Mouse (Mus musculus): Measurements from ENCODE around the gene Zmiz1.

Zmiz1 gene

GRCm38 (mm10) chr14:25533010-25533409, 74.0 kb downstream of the Zmiz1 start:
- DNase-seq (ENCODE audit: low read depth in 2 of 2, low spot score in 2 of 2): no peak

- no peak for DNase-seq (ENCODE audit: low read depth in 2 of 2, low spot score in 2 of 2)
Measured at GRCm38 (mm10) chr14:25533631-25534395, 74.8 kb downstream of the Zmiz1 start.

DNA sequence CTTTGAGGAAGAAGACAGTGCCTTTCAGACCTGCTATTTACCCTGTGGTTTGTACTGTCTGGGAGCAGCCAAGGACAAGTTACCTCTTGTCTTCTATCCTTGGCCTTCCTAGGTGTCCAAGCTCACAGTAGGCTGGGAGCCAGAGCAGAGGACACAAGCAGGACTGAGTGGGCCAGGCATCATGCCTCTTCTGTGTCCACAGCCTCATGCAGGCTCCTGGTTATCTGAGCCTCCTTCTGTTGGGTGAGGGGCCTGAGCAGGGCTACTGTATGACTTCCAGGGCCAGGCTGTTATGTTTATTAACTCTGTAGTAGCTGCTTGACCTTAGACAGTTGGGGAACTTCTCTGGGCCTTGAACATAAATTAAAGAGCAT, 75.4 kb downstream of the Zmiz1 start:
- no peak for DNase-seq (ENCODE audit: low read depth in 2 of 2, low spot score in 2 of 2)

DNA sequence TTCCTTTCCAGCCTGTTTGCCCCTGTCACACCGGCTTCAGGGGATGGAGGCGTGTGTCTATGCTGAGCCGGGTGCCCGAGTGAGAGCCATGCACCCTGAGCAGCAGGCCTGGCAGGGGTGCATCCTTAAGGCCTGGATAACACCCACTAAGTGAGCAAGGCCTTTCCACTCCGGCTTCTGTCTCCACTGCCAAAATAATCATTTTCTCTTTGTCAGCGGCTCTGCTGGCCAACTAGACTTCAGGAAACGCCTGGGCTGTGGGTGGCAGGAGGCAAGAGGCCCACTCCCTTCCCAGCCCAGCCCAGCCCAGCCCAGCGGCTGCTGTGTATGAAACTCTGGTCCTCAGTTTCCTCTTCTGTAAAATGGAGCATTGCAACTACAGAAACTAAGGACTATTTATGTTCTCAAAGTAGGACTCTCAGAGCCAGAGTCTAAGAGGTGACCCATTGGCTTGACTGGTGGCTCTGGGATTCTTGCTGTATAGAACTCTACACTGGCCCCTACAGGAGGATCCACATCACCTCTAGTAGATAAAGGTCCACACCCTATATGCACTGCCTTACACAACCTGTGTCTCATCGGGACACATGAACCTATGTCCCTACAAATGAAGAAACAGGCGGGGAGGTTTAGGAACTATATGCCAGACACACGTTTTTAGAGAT, 76.1 kb downstream of the Zmiz1 start:
- no peak for DNase-seq (ENCODE audit: low read depth in 2 of 2, low spot score in 2 of 2)

GRCm38 (mm10) chr14:25535583-25535943, 76.6 kb downstream of the Zmiz1 start:
- DNase-seq (ENCODE audit: low read depth in 2 of 2, low spot score in 2 of 2): no peak

DNA sequence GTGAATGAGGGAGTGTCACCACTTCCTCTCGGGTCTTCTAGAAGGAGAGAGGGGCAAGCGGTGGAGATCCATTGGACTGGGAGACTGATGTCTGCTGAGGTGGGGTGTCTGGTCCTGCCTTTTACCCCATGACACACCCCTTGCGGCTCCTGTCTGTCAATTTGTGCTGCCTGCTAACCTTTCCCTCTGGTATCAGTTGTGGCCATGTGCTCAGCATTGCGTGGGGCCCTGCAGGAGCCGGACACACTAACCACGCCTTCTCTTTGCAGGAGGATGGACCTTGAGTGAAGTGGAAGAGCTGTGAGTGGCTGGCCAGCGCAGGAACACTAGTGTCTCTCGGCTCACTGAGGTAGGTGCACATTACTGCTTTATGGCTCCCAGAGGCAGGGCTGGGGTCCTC, 77.5 kb downstream of the Zmiz1 start:
- DNase-seq (ENCODE audit: low read depth in 2 of 2, low spot score in 2 of 2): no peak

GRCm38 (mm10) chr14:25537351-25537750, 78.4 kb downstream of the Zmiz1 start:
- DNase-seq (ENCODE audit: low read depth in 2 of 2, low spot score in 2 of 2): no peak

GRCm38 (mm10) chr14:25538522-25538921, 79.5 kb downstream of the Zmiz1 start:
- no peak for DNase-seq (ENCODE audit: low read depth in 2 of 2, low spot score in 2 of 2)

DNA sequence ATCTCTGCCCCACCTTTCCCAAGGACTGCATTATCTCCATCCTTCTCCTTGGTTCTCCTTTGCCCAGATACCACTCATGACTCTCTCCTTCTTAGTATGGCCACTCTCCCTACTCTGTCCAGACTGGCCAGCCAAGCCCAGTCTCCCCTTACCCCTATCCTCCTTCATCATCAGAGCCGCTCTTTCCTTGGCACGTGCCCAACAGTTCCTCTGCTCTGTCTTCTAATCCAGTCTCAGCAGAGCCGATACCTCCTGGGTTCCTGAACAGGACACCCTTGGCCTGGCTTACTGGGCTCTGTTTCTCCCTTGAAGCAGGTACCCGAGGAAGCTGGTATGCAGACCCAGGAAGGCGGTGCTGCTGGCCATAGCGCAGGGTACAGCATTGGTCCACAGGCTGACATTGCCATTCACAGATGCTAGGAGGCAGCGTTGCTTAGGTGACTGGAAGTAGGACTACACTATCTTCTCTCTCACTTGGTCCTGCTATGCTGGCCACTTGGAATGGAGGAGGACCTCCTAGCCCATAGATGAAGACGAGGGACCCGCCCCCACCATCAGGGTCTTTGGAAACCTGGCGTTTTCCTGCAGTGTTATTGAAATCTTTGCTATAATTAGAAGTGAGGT, 80.6 kb downstream of the Zmiz1 start:
- DNase-seq (ENCODE audit: low read depth in 2 of 2, low spot score in 2 of 2): no peak

DNA sequence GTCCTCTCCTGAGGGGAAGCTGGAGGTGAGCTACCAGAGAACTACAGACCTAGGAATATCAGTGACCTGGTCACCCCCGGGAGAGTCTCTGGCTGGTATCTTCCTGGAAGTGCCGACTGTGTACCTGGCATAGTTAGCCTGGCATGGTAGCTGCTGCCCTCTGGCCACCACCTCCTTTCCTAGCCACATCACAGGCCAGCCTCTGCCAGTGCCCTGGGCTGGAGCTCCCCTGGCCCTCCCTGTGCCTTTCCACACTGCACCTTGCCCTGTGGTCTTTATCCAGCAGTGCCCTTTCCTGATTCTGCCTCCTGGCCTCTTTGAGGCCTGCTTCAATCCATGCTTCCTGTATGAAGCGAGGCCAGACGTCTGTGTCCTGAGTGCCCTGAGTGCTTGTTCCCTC, 81.2 kb downstream of the Zmiz1 start:
- no peak for DNase-seq (ENCODE audit: low read depth in 2 of 2, low spot score in 2 of 2)

- no peak for DNase-seq (ENCODE audit: low read depth in 2 of 2, low spot score in 2 of 2)
Measured at GRCm38 (mm10) chr14:25541213-25541612, 82.2 kb downstream of the Zmiz1 start.

DNA sequence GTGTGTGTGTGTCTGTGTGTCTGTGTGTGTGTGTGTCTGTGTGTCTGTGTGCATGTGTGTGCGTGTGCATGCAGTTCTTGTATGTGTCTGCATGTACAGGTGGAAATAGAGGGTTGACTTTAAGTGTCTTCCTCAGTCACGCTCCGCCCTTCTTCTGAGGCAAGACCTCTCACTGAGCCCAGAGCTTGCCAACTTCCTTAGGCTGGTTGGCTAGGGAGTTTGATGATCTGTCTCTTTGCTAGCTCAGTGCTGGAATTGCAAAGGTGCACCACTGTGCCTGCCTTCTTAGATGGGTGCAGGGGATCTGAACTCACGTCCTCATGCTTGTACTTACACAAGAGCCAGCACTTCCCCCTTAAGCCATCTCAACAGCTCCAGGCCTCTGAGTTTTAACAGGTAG, 84.1 kb downstream of the Zmiz1 start:
- no peak for DNase-seq (ENCODE audit: low read depth in 2 of 2, low spot score in 2 of 2)

GRCm38 (mm10) chr14:25543927-25544326, 84.9 kb downstream of the Zmiz1 start:
- DNase-seq (ENCODE audit: low read depth in 2 of 2, low spot score in 2 of 2): no peak

- no peak for DNase-seq (ENCODE audit: low read depth in 2 of 2, low spot score in 2 of 2)
Measured at GRCm38 (mm10) chr14:25546852-25547621, 88.1 kb downstream of the Zmiz1 start.

DNA sequence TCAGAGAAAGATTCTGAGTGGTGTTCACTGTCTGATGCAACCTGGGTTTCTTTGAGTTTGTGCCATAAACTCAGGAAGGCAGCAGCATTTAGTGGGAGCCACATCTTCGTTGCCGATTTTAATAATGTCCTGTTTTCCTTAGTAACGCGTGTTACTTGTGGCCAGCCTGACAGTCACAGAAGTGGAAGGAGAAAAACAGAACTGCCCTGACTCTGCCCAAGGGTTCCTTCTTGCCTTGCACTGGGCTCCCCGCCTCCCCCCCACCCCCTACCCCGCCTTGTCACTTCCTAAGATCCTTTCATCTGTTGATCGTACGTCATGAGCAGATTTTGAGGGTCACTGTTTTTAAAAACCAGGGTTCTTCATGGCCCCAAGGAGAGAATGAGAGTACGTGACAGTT, 88.9 kb downstream of the Zmiz1 start:
- DNase-seq (ENCODE audit: low read depth in 2 of 2, low spot score in 2 of 2): no peak

DNA sequence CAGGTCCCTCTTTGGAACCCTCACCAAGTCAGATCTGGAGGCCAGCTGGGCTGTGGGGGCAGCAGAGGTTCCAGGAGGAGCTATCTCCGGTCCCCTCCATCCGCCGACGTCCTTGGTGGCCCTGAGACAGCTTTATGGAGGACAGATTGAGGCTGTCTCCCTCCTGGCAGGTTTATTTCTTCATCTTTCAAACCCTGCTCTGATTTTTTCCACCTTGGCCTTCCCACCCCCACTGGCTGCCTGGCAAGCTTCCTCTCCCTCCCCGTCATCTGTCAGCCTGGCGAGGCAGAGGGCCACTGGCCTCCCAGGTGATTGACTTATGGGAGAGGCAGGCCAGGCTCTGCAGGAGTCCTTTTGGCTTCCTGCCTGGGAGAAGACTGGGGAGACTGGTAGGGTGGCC, 89.7 kb downstream of the Zmiz1 start:
- no peak for DNase-seq (ENCODE audit: low read depth in 2 of 2, low spot score in 2 of 2)

DNA sequence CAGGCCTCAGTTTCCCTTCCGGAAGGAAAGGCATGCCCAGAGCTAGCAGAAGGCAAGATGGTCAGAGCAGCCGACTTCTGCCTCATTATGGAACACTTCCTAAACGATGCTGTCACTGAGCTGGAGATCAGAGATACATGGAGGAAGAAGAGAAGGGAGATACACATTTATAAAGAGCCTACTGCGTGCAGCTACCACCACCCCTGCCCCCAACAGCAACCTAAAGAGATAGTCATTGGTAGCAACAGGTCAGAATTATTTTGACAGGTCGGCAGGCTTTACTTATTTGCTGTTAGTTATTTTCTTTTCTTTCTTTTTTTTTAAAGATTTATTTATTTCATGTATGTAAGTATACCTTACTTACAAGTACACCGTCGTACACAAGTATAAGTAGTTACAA, 90.1 kb downstream of the Zmiz1 start:
- DNase-seq (ENCODE audit: low read depth in 2 of 2, low spot score in 2 of 2): no peak

DNA sequence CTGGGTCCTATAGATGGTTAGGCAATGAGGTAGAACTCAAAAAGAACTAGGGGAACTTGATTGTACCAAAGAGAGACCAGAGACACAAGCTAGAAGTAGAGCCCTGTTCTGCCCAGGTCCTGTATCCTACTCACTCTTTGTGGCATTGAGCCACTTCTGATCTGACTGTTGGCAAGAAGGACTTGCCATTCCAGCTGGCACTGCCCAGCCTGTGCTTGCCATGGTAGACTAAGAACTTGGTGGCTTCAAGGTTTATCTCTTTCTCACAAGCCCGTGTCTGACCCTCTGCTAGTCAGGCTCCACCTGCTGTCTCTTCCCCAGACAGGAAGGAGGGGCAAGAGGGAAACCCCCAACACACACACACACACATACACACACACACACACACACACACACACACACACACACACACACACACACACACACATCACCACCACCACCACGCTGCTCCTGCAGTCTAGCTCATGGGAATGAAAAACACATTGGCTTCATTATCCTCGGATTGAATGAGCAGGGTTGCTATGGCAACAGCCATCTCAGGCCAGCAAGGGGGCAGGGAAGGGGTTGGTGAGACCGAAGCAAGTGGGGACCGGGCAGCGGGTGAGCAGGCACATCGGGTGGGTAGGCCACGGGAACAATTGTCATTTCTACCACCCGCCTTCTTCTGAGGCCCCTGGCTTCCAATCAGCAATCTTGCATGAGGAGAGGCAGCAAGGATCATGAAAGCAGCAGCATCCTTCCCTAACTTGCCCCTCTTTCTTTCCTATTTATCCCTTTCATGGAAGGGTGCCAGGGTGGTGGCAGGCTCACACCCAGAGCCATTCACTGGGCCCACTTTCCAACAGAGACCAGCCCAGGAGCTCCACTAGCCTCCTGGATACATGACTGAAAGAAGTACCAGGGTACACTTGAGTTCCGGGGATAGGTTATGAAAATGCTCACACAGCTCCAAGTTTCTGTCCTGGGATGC, 91.2 kb downstream of the Zmiz1 start:
- DNase-seq (ENCODE audit: low read depth in 2 of 2, low spot score in 2 of 2): no peak

DNA sequence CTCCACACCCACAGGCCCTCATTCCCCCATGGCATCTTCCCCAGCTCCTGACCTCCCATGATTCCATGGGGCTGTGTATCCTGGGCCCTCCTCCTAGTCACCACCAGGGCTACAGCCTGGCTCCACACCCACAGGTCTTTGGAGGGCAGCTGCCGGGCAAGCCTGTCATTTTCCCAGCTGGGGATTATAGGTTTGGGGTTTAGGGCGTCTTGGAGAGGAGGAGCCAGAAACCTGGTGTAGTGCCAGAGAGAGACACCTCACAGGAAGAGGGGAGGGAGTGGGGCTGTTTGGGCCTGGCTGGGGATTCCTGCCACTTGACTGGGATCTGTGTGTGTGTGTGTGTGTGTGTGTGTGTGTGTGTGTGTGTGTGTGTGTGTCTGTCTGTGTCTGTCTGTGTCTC, 92.7 kb downstream of the Zmiz1 start:
- DNase-seq (ENCODE audit: low read depth in 2 of 2, low spot score in 2 of 2): no peak

DNA sequence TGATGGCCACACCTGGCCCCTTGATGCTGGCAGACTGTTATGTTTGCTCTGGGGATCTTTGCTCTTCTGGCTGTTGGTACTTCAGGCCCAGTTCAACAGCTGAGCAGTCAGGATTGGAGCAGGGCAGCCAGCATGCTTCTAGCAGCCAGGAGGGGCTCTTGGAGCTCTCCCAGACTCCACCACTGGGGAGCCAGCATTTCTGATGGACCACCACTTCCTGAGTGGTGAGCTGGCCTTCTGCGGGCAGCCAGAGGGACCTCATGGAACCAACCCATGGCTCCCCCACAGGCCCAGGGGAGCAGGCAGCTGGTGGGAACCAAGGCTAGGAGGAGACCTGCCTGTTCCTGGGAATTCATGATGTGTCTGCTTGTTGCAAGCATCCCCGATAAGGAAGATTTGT, 94.4 kb downstream of the Zmiz1 start:
- DNase-seq (ENCODE audit: low read depth in 2 of 2, low spot score in 2 of 2): no peak

- no peak for DNase-seq (ENCODE audit: low read depth in 2 of 2, low spot score in 2 of 2)
Measured at GRCm38 (mm10) chr14:25554781-25555180, 95.8 kb downstream of the Zmiz1 start.
